Mouse (Mus musculus) kidney, adult 10 weeks (tissue): Measurements from ENCODE around the gene Gm17555. TPM values are rescaled to one million over a fixed set of nuclear protein-coding genes. Genes with fewer than 3 reads are reported as not detected.

ENCODE experiments used
- polyA plus RNA-seq: library from polyadenylated mRNA; stranded (reverse); fragments of 350-450 nt; fragmentation: Illumina TruSeq; extraction: RNeasy Lipid Tissue Mini Kit (QIAGEN cat#74804); gene quantifications from one replicate; pipeline ENCODE4 v1.2.3, GENCODE M21; 2014; ENCODE audit warnings: low read depth, low replicate concordance

Gm17555 gene
- polyA plus RNA-seq, result not detected

GRCm38 (mm10) chr2:126214800-126215199 lies at the start of gene Gm17555:
Gene Gm17555, plus strand, starts transcription at chr2:126215100.

Other genes with a start within 250 kb of the Gm17555 start
- gene Fgf7, start 180.4 kb upstream of the Gm17555 start, polyA plus RNA-seq, result 1.5 TPM
- not detected for gene Fam227b, start 63.1 kb upstream of the Gm17555 start, polyA plus RNA-seq
- gene Dtwd1, start 63.0 kb upstream of the Gm17555 start, polyA plus RNA-seq, result 12.2 TPM